Mouse (Mus musculus): Measurements from ENCODE around the gene Cntn4.

DNA sequence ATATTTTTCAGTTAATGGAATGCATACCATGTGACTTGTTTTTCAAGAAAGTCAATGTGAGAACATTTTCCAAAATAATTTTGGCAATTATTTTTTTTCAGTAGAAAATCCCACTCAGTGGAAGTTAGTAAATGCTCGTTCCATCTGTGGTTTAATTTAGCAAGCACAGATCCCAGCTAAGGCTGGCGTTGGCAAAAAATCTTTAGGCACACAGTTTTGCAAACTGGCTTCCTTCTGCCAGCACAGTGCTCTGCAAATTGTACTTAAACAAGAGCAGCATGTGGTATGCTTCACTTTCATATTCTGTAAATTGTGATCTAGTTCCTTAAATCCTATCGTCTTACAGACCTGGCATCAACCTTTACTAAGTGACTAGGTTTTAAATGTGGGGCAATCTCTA, 821.7 kb downstream of the Cntn4 start:
- TF ChIP-seq CTCF (IDR thresholded peaks at IDR 0.05; ENCODE audit: insufficient read depth, low read length) (no peak), POLR2A (IDR thresholded peaks at IDR 0.05; ENCODE audit: borderline replicate concordance, extremely low read depth, low read depth, low read length) (no peak)
